Mouse (Mus musculus) heart, adult 8-10 months (tissue): Measurements from ENCODE around the gene Vps35l. TPM values are rescaled to one million over a fixed set of nuclear protein-coding genes. Genes with fewer than 3 reads are reported as not detected.

Source experiments
- DNase-seq: peaks from one replicate; pipeline ENCODE4 v3.0.0; 2022; ENCODE audit warnings: low spot score
- total RNA-seq, 4 experiments: library from RNA; stranded (reverse); gene quantifications; 2 replicates each; pipeline ENCODE4 v1.2.4; 2022

Vps35l gene
- total RNA-seq, 4 experiments from 2014 or later = 22.0 to 27.0 (median 26.2) TPM

DNA sequence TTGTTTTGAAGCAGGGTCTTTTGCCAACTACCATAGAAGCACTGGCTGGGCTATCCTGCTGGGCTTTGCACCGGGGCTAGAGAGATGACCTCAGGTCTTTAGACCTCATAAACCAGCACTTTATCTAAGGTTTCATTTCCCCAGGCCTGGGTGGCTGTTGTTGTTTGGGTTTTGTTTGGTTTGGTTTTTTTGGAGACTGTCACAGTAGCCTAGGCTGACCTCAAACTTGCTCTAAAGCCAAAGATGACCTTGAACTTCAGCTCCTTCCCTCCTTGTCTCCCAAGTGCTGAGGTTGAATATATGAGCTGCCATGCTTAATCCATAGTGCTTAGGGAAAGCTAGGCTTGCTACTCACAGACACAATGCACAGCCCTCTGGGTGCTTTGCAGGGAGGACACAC, 79.6 kb downstream of the Vps35l start:
- DNase-seq = no peak

DNA sequence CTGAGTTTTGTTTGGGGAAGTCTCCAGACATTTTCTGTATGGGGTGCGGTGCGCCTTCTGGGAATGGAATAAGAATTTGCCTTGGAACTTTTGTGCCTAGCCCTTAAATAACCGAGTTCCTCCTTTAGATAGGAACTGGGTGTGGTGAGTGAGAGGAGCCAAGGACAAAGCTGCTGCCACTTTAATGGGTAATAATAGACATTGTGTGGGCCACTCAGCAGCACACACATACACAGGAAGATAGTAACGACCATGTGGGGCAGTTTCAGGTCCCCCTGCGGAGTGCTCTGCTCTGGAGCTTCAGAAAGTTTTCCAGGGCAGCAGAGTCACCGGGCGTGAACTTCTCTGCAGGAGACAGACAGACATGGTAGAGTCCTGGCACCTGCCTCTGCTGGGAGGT, 81.3 kb downstream of the Vps35l start:
- DNase-seq = peak; percentile 75

DNA sequence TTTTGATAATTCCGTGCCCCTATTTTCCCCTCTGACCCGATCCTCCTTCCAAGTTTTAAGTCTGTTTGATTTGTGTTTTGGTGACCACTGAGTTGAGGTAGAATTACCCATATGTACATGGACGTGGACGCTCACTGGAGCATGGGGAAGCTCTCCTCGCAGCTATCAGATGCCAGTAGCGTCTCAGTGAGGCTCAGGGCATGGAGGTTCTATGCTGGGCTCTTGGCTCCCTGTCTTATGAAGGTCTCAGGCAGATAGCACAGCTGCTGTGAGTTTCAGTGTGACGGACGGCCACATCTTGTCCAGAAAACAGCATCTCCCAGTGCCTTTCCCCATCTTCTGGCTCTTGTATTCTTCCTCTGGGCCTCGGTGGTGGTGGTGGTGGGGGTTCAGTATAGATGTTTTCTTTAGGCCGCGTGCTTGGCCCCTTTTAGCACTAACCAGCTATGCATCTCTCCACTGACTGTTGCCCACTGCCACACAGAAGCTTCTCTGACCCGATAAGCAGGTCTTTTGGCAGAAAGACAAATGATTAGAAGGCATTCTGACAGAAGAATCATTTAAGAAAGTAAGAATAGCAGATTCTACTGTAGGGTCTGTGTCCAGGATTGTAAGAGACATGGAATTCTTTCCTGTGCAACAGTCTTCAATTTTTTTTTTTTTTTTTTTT, 82.0 kb downstream of the Vps35l start:
- no peak for DNase-seq

DNA sequence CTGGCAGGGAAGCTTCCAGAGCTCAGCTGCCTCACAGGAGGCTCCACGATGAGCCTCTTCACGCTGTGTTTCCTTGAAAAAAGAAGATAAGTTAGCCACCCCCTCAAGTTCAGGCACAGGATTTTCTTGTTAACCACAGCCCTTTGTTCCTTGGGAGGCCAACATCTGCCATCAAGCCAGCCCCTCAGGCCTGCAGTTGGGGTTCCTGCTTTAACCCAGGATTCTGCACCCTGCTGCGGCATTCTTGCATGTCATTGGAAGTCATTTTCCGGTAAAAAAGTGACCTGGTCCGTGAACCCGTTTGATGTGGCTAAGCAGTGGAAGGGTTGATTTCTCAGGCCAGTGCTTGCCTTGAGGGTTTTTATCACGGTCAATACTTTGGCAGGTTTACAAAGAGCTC, 84.4 kb downstream of the Vps35l start:
- DNase-seq = no peak

GRCm38 (mm10) chr7:118827975-118828416, 88.0 kb downstream of the Vps35l start:
- DNase-seq = no peak

DNA sequence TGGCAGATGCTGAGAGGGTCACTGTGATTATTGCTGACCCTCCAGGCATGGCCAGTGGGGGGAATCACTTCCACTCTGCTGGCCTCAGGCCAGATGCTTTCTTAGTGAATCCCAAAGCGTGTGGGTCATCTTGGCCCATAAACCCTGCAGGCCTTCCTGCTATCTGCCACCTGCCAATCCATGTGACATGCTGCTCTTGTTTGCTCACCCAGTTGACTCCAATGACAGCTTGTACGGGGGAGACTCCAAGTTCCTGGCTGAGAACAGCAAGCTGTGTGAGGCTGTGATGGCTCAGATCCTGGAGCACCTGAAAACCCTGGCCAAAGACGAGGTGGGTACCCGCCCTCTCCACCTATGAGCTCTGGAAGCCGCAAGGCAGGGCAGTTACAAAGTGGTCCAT, 97.9 kb downstream of the Vps35l start:
- no peak for DNase-seq

- no peak for DNase-seq
Measured at GRCm38 (mm10) chr7:118841030-118841745, 101.2 kb downstream of the Vps35l start.

DNA sequence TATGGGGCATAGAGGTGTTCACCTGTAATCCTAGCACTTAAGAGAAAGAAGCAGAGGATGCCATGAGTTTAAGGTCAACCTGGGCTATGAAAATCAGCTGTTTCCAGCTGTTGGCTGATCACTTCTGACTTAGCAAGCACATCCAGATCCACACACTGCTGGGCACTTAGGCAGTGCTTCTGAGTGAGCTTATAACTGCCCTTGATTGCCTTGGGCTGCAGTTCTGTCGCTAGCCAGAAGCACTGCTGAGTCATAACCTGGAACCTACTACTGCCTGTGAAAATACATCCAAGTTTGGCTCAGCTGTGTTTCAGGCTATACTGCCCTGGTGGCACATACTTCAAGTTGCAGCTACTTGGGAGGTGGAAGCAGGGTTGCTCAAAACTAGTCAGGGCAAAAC, 101.8 kb downstream of the Vps35l start:
- DNase-seq = no peak

DNA sequence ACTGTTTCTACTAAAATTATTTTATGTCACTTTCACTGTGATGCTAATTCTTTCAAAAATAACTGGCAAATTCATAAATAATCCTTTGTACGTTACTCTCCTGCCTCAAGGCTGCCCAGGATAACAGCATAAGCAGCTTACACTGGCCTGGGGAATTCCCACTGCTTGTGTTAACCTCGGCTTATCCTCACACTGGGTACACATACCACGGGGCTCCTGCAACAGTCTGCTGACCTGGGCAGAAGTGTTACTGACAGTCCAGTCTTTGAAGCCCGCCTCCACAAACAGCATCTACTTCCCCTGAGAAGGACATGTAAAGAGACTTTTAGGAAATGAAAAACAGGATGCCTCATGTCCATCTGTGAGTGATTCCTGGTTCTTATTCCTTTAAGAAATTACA, 102.9 kb downstream of the Vps35l start:
- DNase-seq = no peak

DNA sequence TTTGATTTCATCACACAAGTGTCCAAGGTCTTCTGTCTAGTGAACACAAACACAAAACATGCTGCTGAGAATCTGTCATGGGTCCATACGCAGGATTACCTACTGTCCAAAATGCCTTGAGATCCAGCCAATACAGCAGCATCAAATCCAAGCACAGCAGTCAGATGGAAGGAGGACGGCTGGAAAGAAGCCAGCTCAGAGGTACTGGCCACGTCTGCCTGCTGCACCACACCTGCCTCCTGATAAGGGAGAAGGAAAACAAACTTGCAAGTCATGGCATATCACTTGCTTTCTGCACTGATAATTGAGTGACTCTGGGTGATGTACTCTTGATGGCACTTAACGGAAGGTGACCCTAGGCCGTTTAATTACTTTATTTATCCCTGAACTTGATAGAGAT, 105.1 kb downstream of the Vps35l start:
- DNase-seq = no peak

DNA sequence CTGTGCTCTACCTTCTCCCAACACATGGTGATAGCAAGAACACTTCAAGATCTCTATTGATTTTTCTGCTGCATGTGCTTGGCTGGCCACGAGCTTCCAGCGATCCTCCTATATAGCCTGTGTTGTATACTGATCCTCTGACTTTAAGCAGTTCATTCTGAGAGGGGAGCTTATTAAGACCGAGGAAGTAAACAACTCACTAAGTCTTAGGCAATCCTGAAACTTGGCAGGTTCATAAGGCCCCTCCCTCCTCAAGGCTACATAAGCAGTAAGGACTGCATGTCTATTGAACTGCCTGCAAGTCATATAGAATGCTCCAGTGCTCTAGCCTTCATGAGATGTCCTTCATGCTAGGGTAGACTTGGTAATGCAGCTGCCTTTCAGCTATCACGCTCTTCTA, 106.3 kb downstream of the Vps35l start:
- DNase-seq = no peak

- DNase-seq = no peak
Measured at GRCm38 (mm10) chr7:118848796-118849195, 108.8 kb downstream of the Vps35l start.

GRCm38 (mm10) chr7:118849543-118850250, 109.7 kb downstream of the Vps35l start:
- no peak for DNase-seq

- no peak for DNase-seq
Measured at GRCm38 (mm10) chr7:118850676-118851290, 110.8 kb downstream of the Vps35l start.

DNA sequence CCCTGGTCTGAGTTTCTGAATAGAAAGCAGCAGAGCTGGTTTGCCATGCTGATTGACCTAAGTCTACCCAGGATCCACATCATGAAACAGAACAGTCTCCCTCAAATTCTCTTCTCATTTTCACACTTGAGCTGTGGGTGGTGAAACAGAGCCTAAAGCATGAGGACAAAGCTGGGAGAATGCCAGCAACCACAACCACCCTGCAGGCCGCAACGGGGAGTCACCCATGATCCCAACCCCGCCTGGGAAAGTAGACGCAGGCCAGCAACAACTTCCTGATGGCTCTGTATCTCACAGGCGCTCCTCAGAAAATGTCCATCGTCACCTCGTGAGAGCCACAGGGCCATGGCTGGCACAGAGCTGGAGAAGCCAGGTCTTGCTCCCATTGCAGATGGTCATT, 111.5 kb downstream of the Vps35l start:
- no peak for DNase-seq

DNA sequence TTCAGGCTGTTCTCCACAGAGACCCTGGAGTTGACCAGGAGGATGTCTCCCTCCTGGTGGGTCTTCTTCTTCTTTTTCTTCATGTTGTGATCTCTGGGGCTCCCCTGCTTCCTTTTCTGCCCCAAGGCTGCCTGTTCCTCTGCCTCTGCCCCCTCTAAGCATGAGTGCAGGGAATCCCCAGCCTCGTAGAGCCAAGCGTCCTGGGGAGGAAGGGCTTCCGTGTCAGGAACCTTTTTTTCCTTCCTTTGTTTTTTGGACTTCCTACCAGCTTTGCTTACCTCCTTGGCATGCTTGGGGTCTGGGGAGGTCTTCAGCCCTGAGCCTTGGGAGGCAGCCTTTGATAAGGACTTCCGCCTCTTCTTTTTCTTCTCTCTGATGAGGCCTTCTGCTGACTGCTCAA, 112.6 kb downstream of the Vps35l start:
- DNase-seq = no peak

- DNase-seq = no peak
Measured at GRCm38 (mm10) chr7:118854606-118855005, 114.6 kb downstream of the Vps35l start.

GRCm38 (mm10) chr7:118855171-118855876, 115.3 kb downstream of the Vps35l start, which contains the start of gene Iqck:
Gene Iqck, plus strand, starts transcription at chr7:118855752.
- DNase-seq = peak; percentile 89

DNA sequence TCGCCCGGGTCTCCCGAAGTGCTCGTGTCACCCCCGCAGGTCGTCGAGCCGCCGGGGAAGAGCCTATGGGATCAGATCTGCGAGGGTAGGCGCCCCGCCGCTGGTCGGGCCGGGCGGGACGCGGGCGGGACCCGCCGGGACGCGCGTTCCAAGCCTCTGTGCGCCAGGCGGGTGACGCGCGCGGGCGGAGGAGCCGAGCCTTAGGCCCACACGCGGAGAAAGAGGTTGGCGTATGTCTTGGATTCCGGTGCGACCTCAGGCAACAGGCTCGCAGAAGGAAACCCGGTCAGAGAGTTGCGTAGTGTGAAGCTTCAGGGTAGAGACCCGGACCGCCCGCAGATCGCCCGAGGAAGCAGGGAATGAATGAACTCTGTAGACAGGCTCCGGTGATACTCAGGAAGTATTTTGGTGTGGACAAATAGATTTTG, 115.9 kb downstream of the Vps35l start, which contains the start of gene Knop1:
Knop1 (minus strand) TSS at position 378 of the 428 bp plus-strand sequence.
- DNase-seq = no peak

GRCm38 (mm10) chr7:118858640-118859039, 118.6 kb downstream of the Vps35l start:
- DNase-seq = no peak

DNA sequence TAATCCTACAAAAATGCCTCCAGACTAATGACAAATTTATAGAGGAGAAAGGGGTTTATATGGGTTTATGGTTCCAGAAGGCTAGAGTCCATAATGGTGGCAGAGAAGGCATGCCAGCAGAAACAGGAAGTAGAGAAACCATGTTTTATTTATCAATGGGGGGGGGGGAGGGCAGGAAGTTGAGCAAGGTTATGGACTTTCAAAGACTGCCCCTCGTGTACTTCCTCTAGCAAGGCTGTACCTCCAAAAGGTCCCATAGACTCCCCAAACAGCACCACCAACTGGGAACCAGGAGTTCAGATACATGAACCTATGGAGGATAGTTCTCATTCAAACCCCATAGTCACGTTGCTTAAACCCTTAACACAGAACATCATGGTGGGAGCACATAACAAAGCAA, 125.3 kb downstream of the Vps35l start:
- no peak for DNase-seq
